Mouse (Mus musculus) lung, postnatal 25 days (tissue): ENCODE data around the gene Glt8d2.
"Not testable (repeated sequence)": the region's sequence is repeated elsewhere in the genome, so short reads cannot be mapped to it uniquely, and the experiment has no call there.

Experiments
- DNase-seq: peaks from one replicate; pipeline ENCODE4 v3.0.0; 2022; ENCODE audit warnings: low spot score

The Glt8d2 gene

DNA sequence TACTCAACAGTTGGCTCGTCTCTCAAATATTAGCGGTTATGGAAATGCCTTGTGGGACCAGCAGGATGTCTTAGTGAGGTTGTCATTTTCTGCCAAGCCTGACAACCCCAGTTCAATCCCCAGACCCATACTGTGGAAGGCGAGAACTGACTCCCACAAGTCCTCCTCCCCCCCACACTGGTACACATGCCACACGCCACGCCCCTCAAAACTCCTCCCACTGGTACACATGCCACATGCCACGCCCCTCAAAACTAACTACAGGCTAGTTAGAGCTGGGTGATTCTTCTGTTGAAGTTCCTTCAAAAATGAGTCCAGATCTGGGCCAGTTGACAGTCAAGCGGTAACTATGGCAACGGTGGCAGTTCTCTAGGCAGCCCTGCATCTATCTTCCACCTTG, 44.4 kb downstream of the Glt8d2 start:
- no peak for DNase-seq

DNA sequence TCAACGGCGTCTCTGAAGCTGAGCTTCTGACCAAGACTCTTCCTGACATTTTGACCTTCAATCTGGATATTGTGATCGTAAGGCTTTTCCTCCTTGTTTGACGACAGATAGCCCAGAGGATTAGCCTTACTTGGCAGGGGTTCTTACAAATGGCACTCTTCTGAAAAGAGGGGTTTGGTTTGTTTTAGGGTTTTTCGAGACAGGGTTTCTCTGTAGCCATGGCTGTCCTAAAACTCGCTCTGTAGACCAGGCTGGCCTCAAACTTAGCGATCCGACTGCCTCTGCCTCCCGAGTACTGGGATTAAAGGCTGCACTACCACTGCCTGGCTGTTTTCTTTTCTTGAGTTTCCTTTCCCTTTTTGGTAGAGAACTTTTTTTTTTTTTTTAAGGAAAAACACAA, 49.0 kb downstream of the Glt8d2 start:
- DNase-seq, result no peak

DNA sequence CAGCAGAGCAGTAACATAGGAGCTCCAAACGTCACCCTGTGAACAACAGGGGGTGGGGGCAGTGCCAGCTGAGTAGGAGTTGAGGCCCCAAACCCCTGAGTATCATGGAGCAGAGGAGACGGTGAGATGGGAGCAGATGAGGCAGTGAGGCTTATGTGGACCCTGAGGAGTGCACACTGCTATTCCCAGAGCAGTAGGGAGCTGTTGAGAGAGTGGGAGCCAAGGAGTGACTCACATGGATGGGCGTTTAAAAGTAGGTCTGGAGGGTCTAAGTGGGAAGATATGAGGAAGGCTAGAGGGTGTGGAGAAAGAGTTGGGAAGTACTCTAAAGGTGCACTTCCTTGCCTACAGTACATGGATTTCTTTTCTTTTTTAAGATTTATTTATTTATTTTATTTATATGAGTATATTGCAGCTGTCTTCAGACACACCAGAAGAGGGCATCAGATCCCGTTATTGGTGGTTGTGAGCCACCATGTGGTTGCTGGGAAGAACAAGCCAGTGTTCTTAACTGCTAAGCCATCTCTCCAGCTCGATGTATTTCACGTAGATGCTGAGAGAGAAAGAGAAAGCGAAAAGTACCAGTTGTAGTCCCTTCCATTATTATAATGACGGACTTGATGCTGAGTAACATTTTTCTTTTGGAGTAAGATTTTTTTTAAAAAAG, 51.3 kb downstream of the Glt8d2 start:
- no peak for DNase-seq

DNA sequence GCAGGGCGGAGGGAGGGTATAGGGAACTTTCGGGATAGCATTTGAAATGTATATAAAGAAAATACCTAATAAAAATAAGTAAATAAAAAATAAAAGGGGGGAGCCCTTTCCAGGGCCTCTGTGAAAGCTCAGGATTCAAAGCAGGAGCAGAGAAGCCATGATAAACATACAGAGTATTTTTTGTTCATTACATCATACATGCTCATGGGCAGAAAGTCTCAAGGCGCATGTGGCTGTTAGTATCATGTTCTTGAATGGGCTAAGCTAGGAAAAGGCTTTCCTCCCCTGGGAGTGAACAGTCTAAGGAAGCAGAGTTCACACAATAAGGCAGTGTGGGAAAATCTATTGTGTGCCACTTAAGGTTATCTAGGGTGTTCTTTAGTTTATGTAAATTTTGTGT, 54.1 kb downstream of the Glt8d2 start:
- DNase-seq, result no peak

DNA sequence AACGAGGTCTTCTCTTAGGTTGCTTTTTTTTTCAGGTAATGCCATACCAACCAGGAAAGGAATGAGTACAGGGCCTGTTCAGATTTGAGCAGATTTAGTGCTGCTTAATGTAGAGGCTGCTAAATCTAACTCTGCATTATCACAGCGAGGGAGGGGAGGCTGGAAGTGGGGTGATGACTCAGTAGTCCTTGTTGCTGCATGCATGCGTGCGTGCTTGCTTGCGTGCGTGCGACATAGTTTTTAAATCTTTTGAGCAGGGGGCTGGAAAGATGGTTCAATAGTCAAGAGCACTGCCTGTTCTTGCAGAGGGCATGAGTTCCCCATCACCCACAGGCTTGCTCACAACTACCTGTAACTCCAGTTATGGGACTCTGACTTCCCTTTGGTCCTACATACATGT, 56.1 kb downstream of the Glt8d2 start:
- DNase-seq, result no peak

GRCm38 (mm10) chr10:82632496-82633280, 57.8 kb downstream of the Glt8d2 start:
- DNase-seq, result no peak

DNA sequence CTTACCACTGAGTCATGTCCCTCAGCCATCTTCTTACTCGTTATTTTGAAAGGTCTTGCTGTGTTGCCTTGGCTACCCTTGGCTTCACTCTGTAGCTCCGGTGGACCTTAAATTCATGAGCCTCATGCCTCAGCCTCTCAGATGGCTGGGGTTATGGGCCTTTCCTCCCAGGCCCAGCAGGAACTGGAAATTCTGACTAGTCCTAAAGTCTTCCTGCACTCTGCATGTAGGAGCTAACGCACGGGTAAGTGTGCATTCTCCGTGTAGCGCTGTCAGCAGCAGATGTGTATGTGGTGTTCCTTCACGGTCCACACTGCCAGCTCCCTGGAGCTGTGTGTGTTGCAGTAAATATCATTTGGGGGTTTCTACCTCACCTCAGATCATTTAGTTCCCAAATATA, 59.3 kb downstream of the Glt8d2 start:
- DNase-seq, result no peak

DNA sequence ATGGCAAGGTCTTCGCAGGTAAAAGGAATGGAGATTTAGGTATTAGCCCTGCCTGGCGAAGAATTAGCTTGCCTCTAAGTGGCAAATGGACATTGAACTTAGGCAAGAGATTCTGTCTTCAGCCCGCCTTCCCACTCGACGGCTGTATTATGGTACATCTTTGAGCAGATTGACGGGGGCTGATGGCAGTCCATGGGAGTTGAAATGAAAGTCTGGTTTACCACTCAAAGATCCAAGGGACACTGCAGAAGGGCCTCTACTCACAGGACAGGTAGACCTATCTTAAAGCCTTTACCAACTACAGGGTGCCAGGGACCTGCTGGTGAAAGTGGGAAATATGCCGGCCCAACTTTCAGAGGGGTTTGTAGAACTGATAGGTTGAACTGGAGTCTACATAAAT, 60.0 kb downstream of the Glt8d2 start:
- DNase-seq, result no peak

GRCm38 (mm10) chr10:82629586-82630255, 60.7 kb downstream of the Glt8d2 start, which contains the start of gene Tdg:
TSS of gene Tdg (plus strand) at chr10:82629828.
- peak; percentile 94 for DNase-seq

DNA sequence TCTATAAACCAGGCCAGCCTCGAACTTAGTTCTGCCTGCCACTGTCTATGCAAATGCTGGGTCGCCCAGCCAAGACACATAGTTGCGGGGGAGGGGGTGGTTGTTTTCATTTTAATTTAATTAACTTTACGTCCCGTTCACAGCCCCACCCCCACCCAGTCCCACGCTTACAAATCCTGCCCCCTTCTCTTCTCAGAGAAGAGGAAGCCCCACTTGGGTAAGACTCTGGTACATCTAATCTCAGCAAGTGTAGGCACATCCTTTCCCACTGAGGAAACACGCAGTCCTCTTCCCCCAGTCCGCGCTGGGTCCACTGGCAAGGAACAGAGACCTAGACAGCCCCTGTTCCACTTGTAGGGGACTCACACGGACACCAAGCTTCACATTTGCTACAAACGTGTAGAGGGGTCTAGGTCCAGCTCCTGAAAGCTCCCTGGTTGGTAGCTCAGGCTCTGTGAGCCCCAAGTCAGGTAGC, 61.3 kb downstream of the Glt8d2 start:
- DNase-seq, result peak; percentile 12

DNA sequence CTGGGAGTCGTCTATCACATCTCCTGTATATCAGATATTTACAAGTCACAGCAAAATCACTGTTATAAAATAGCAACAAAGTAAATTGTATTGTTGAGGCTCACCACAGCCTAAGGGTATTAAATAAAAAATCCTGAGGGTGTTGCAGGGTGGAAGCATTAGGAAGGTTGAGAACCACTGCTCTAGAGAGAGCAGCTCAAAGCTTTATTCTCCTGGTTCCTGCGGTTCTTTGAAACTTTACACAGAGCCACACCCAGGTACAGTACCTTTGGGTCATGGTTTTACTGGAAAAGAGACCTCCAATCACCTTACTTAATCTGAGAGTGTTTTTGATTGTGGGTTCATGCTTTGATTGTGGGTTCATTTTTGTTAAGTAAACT, 66.9 kb downstream of the Glt8d2 start:
- DNase-seq, result not testable (repeated sequence)

- peak; percentile 90 for DNase-seq
Measured at GRCm38 (mm10) chr10:82622671-82623552, 67.5 kb downstream of the Glt8d2 start, which contains the start of gene 1190007I07Rik. TSS of gene 1190007I07Rik (minus strand) at chr10:82623228.

GRCm38 (mm10) chr10:82622235-82622634, 68.2 kb downstream of the Glt8d2 start:
- DNase-seq, result no peak
